Mouse (Mus musculus) liver, embryonic 11.5 days (tissue): ENCODE results near the gene Lin7a. TPM values are rescaled to one million over a fixed set of nuclear protein-coding genes. Genes with fewer than 3 reads are reported as not detected.

Experiments used
- ATAC-seq: fragments of 200-750 bp; cut with Nextera tagmentation; replicated peaks from 2 replicates; pipeline ENCODE4 v1.8.0; 2017; ENCODE audit warnings: moderate number of reproducible peaks, mild to moderate bottlenecking, moderate TSS enrichment, moderate library complexity; ENCODE audit not compliant: low FRiP score
- DNase-seq: peaks from one replicate; pipeline ENCODE4 v3.0.0-alpha.2; 2017; ENCODE audit warnings: low spot score
- H3K27ac ChIP-seq: fragments of 300-500 bp; sonication (generic); 2 replicates; pipeline ENCODE4 v1.5.1; 2014; ENCODE audit warnings: mild to moderate bottlenecking, low read depth, low read length, control low read depth
- H3K27me3 ChIP-seq: fragments of 300-500 bp; sonication (generic); replicated peaks from 2 replicates; pipeline ENCODE4 v1.6.1; 2014; ENCODE audit warnings: low read length, mixed read lengths; ENCODE audit not compliant: control insufficient read depth, insufficient read depth
- H3K36me3 ChIP-seq: fragments of 300-500 bp; sonication (generic); 2 replicates; pipeline ENCODE4 v1.6.1; 2014; ENCODE audit warnings: mild to moderate bottlenecking, low read length, moderate library complexity, mixed read lengths; ENCODE audit not compliant: control insufficient read depth, insufficient read depth
- H3K4me1 ChIP-seq: fragments of 300-500 bp; sonication (generic); replicated peaks from 2 replicates; pipeline ENCODE4 v1.6.1; 2014; ENCODE audit warnings: low read length, mixed read lengths; ENCODE audit not compliant: control insufficient read depth, insufficient read depth
- H3K4me2 ChIP-seq: fragments of 300-500 bp; sonication (generic); 2 replicates; pipeline ENCODE4 v1.6.1; 2014; ENCODE audit warnings: mild to moderate bottlenecking, control low read depth, moderate library complexity
- H3K4me3 ChIP-seq: fragments of 300-500 bp; sonication (generic); 2 replicates; pipeline ENCODE4 v1.5.1; 2014; ENCODE audit warnings: low read depth, low read length, control low read depth
- H3K9ac ChIP-seq: fragments of 300-500 bp; sonication (generic); 2 replicates; pipeline ENCODE4 v1.6.1; 2014; ENCODE audit warnings: low read depth, low read length, control low read depth
- H3K9me3 ChIP-seq: fragments of 300-500 bp; sonication (generic); 2 replicates; pipeline ENCODE4 v1.6.1; 2016; ENCODE audit warnings: low read length, inconsistent platforms, mixed read lengths; ENCODE audit not compliant: control insufficient read depth
- WGBS: fragments of 180-500 bp; shearing (Covaris S2); extraction: QIAGEN DNeasy Blood & Tissue Kit; methylation state at CpG from one replicate; pipeline ENCODE4 v1.1.7; 2014; 5-methylcytosine and 5-hydroxymethylcytosine counted together
- polyA plus RNA-seq: library from polyadenylated mRNA; unstranded; fragments of >200 nt; fragmentation: Nextera tagmentation; extraction: Ambion mirVana; gene quantifications from 2 replicates; pipeline ENCODE4 v1.2.1, GENCODE M21; 2014

Lin7a gene
- polyA plus RNA-seq, 1 experiment from 2014 or later: 1.2 TPM

DNA sequence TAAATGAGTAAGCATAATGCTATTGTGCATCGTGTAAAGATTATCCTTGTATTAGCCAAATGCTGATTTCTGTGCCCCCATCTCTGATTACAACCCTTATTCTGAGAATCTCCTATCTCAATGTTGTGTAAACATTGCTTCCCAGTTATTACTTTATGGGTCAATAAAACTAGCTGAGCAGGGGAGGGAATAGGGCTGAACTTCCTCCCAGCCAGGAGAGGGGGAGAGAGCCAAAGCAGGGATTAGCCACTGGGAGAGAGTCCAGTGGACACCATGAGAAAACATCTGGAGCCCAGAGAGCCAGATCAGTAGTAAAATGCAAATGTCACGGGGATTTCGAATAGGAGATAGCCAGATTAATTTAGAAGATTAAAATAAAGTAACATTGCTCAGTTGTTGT lies 82.0 kb downstream of the Lin7a start:
- no peak overlapping the region for H3K4me2 ChIP-seq
- no peak overlapping the region for H3K4me3 ChIP-seq
- no peak for ATAC-seq
- H3K4me1 ChIP-seq: no peaks in the 10 kb centered on the region
- WGBS: 92% methylated on average over 3 of the region's 3 CpGs
- no peak for DNase-seq
- H3K9me3 ChIP-seq: no peaks in the 10 kb centered on the region
- H3K27ac ChIP-seq: no peak overlapping the region
- H3K36me3 ChIP-seq: no peaks in the 10 kb centered on the region
- H3K9ac ChIP-seq: no peak overlapping the region
- no peaks in the 10 kb centered on the region for H3K27me3 ChIP-seq

DNA sequence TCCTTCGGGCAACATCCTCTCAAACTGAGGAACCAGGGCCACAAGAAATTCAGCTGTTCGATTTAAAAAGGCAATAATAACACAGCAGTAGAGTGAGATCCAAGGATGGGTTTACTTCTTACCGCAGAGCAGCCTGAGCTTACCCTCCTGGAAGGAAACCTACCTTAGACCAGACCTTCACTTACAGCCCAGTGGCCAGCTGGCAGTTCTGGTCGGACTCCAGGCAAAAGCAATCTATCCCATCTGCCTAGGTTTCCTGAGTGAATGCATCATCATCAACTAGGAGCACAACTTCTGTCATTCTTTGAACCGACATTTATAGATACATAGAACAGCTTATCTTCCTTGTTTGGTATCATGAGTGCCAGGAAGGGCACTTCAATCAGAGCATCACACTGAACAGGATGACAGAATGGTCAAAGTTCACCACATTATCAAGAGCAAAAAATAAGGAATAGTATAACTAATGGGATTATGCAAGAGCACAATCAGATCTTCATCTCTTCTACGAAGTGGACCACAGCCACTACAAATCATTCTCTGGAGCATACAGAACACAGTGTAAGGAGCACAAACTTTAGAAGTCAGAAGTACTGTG lies 87.1 kb downstream of the Lin7a start:
- no peaks in the 10 kb centered on the region for H3K9me3 ChIP-seq
- H3K27me3 ChIP-seq: no peaks in the 10 kb centered on the region
- H3K9ac ChIP-seq: no peak overlapping the region
- H3K4me3 ChIP-seq: no peak overlapping the region
- ATAC-seq (no peak), DNase-seq (no peak)
- WGBS: 78% methylated on average over 6 of the region's 6 CpGs
- no peak overlapping the region for H3K27ac ChIP-seq
- no peaks in the 10 kb centered on the region for H3K4me1 ChIP-seq
- H3K36me3 ChIP-seq: no peaks in the 10 kb centered on the region
- H3K4me2 ChIP-seq: no peak overlapping the region

GRCm38 (mm10) chr10:107359296-107359695 lies 87.8 kb downstream of the Lin7a start:
- H3K4me1 ChIP-seq: no peaks in the 10 kb centered on the region
- H3K4me2 ChIP-seq: no peak overlapping the region
- DNase-seq: no peak
- H3K27me3 ChIP-seq: no peaks in the 10 kb centered on the region
- no peak overlapping the region for H3K4me3 ChIP-seq
- H3K27ac ChIP-seq: no peak overlapping the region
- no peaks in the 10 kb centered on the region for H3K9me3 ChIP-seq
- no peak overlapping the region for H3K9ac ChIP-seq
- ATAC-seq: no peak
- H3K36me3 ChIP-seq: no peaks in the 10 kb centered on the region

- ATAC-seq (no peak), DNase-seq (no peak)
- H3K27me3 ChIP-seq: no peaks in the 10 kb centered on the region
- H3K9me3 ChIP-seq: no peaks in the 10 kb centered on the region
- H3K4me3 ChIP-seq: no peak overlapping the region
- H3K9ac ChIP-seq: no peak overlapping the region
- H3K4me2 ChIP-seq: no peak overlapping the region
- WGBS: 75% methylated on average over 4 of the region's 4 CpGs
- no peak overlapping the region for H3K27ac ChIP-seq
- no peaks in the 10 kb centered on the region for H3K4me1 ChIP-seq
- H3K36me3 ChIP-seq: no peaks in the 10 kb centered on the region
These were observed 90.1 kb downstream of the Lin7a start for GRCm38 (mm10) chr10:107361546-107361945.

DNA sequence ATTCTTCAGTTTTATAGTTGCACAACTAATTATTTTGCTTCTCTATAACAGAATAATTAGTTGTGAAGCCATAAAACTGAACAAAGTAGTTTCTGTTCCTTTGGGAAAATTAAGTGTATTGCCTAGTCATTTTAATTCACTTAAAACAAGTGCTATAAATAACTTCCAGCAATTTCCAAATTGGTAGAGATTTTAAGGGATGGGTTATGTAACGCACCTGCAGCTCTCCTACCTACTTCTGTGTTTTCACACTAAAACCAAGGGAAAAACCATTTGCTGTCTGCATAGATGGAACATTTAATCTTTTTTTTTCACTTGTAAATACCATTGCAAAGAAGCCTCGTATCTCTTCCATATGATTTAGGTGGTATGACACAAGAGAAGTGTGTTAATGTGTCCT lies 90.5 kb downstream of the Lin7a start:
- Histone ChIP-seq H3K4me3 (no peak overlapping the region), H3K27me3 (no peaks in the 10 kb centered on the region), H3K4me1 (no peaks in the 10 kb centered on the region), H3K9ac (no peak overlapping the region), H3K9me3 (no peaks in the 10 kb centered on the region), H3K4me2 (no peak overlapping the region), H3K36me3 (no peaks in the 10 kb centered on the region), H3K27ac (no peak overlapping the region)
- WGBS: 76% methylated on average over 2 of the region's 2 CpGs
- ATAC-seq (no peak), DNase-seq (no peak)

- Histone ChIP-seq H3K27ac (no peak overlapping the region), H3K4me3 (no peak overlapping the region), H3K9me3 (no peaks in the 10 kb centered on the region), H3K36me3 (no peaks in the 10 kb centered on the region), H3K4me2 (no peak overlapping the region), H3K9ac (no peak overlapping the region), H3K4me1 (no peaks in the 10 kb centered on the region), H3K27me3 (no peaks in the 10 kb centered on the region)
- no peak for DNase-seq
- 83% methylated on average over 16 of the region's 16 CpGs for WGBS
- ATAC-seq: no peak
These were observed 91.7 kb downstream of the Lin7a start for GRCm38 (mm10) chr10:107363049-107363816.

DNA sequence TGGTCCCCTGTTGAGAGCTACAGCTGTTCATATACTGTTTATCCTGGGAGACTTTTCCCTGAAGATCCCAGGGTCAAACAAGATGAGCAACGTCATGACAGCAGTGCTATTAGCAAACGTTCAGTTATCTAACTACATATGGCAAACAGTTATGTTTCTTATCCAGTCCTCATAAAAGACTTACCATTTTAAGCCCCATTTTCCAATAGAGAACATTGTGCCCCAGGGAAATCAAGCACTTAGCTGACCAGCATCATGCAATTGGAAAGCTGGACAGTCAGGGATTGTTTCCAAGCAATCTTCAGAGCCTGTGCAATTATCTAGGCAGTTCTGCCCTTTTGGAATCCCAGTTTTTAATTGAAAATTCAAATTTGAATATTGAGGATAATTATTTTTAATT lies 105.7 kb downstream of the Lin7a start:
- Histone ChIP-seq H3K9me3 (no peaks in the 10 kb centered on the region), H3K4me1 (no peaks in the 10 kb centered on the region), H3K36me3 (no peaks in the 10 kb centered on the region), H3K9ac (no peak overlapping the region), H3K4me3 (no peak overlapping the region), H3K27ac (no peak overlapping the region), H3K27me3 (no peaks in the 10 kb centered on the region), H3K4me2 (no peak overlapping the region)
- no peak for ATAC-seq
- no peak for DNase-seq
- WGBS: 58% methylated on average over 2 of the region's 2 CpGs

DNA sequence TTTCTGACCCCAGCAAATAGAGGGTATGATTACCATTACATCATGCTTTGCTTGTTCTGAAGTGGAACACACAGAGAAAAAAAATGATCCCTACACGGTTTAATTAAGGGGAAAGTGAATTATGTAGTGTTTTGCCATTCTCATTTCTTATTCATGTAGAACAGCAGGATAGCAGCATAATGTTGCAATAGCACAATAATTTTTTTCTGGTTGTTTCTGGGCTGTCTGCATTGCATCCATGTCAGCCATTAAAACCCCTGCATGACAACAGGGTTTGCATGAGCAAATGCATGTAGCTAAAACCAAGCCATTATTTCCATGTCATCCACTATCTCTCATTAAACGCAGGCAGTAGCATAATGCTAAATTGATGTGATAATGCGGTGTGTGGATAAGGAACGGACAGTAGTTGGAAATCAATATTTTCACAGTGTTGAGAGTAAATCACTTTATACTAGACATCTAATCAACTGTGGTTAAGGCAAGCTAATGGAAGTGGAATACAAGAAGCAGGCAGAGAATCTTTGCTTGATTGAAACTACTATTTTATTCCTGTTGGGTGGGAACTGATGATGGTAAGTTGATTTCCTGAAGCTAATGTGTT lies 109.8 kb downstream of the Lin7a start:
- Histone ChIP-seq H3K4me1 (no peaks in the 10 kb centered on the region), H3K4me3 (no peak overlapping the region), H3K9ac (no peak overlapping the region), H3K27ac (no peak overlapping the region), H3K4me2 (no peak overlapping the region), H3K27me3 (no peaks in the 10 kb centered on the region), H3K9me3 (no peaks in the 10 kb centered on the region), H3K36me3 (no peaks in the 10 kb centered on the region)
- DNase-seq (no peak), ATAC-seq (no peak)
- WGBS: 72% methylated on average over 4 of the region's 4 CpGs

GRCm38 (mm10) chr10:107383825-107384224 lies 112.3 kb downstream of the Lin7a start:
- no peaks in the 10 kb centered on the region for H3K36me3 ChIP-seq
- H3K9ac ChIP-seq: no peak overlapping the region
- H3K4me1 ChIP-seq: no peaks in the 10 kb centered on the region
- no peak; the same call in 1 of the 2 replicates for ATAC-seq
- no peak for DNase-seq
- no peak overlapping the region for H3K27ac ChIP-seq
- no peaks in the 10 kb centered on the region for H3K9me3 ChIP-seq
- no peak overlapping the region for H3K4me2 ChIP-seq
- H3K27me3 ChIP-seq: no peaks in the 10 kb centered on the region
- H3K4me3 ChIP-seq: no peak overlapping the region
